Mouse (Mus musculus) heart, postnatal 0 days (tissue): ENCODE data around the gene Tnnt3. TPM values are rescaled to one million over a fixed set of nuclear protein-coding genes. Genes with fewer than 3 reads are reported as not detected.
A peak's percentile ranks its signal among the peaks of the same experiment; 100 is the strongest.

ENCODE experiments used
- ATAC-seq: fragments of 200-750 bp; cut with Nextera tagmentation; 2 replicates; pipeline ENCODE4 v1.8.0; 2017; ENCODE audit warnings: low read depth, moderate number of reproducible peaks, moderate library complexity; ENCODE audit not compliant: insufficient read depth
- DNase-seq: peaks from one replicate; pipeline ENCODE4 v3.0.0-alpha.2; 2016; ENCODE audit warnings: low spot score
- H3K27ac ChIP-seq: fragments of 300-500 bp; sonication (generic); 2 replicates; pipeline ENCODE4 v1.5.1; 2014; ENCODE audit warnings: low read depth, mild to moderate bottlenecking
- H3K27me3 ChIP-seq: fragments of 300-500 bp; sonication (generic); 2 replicates; pipeline ENCODE4 v1.6.1; 2014; ENCODE audit warnings: low read length, mixed read lengths; ENCODE audit not compliant: control insufficient read depth, insufficient read depth
- H3K36me3 ChIP-seq: fragments of 300-500 bp; sonication (generic); replicated peaks from 2 replicates; pipeline ENCODE4 v1.6.1; 2014; ENCODE audit warnings: low read length, mixed read lengths; ENCODE audit not compliant: control insufficient read depth, insufficient read depth
- H3K4me1 ChIP-seq: fragments of 300-500 bp; sonication (generic); 2 replicates; pipeline ENCODE4 v1.6.1; 2014; ENCODE audit warnings: antibody characterized with exemption; ENCODE audit not compliant: control insufficient read depth, insufficient read depth
- H3K4me2 ChIP-seq: fragments of 300-500 bp; sonication (generic); 2 replicates; pipeline ENCODE4 v1.6.1; 2014; ENCODE audit warnings: low read depth, mild to moderate bottlenecking, low read length, moderate library complexity
- H3K4me3 ChIP-seq: fragments of 300-500 bp; sonication (generic); 2 replicates; pipeline ENCODE4 v1.5.1; 2014; ENCODE audit warnings: low read depth, low read length
- H3K9ac ChIP-seq: fragments of 300-500 bp; sonication (generic); replicated peaks from 2 replicates; pipeline ENCODE4 v1.6.1; 2014; ENCODE audit warnings: low read depth, low read length, mixed read lengths
- H3K9me3 ChIP-seq: fragments of 300-500 bp; sonication (generic); replicated peaks from 2 replicates; pipeline ENCODE4 v1.6.1; 2016; ENCODE audit warnings: low read length; ENCODE audit not compliant: control insufficient read depth
- CTCF ChIP-seq: IDR thresholded peaks from 2 replicates; pipeline ENCODE4 v1.5.1; 2016; ENCODE audit warnings: antibody characterized with exemption, control low read depth, low read depth
- EP300 ChIP-seq: IDR thresholded peaks from 2 replicates; pipeline ENCODE4 v1.6.1; 2016; ENCODE audit warnings: antibody characterized with exemption, low read depth
- WGBS: fragments of 180-500 bp; shearing (Covaris S2); extraction: QIAGEN DNeasy Blood & Tissue Kit; methylation state at CpG from one replicate; pipeline ENCODE4 v1.1.7; 2014; 5-methylcytosine and 5-hydroxymethylcytosine counted together
- polyA plus RNA-seq: library from polyadenylated mRNA; unstranded; fragments of >200 nt; fragmentation: Nextera tagmentation; extraction: Ambion mirVana; gene quantifications from 2 replicates; pipeline ENCODE4 v1.2.1, GENCODE M21; 2015
- total RNA-seq: library from RNA; depleted of rRNA; stranded (reverse); fragments of >200 nt; gene quantifications from 2 replicates; pipeline ENCODE4 v1.2.3, GENCODE M21; 2014; ENCODE audit warnings: low replicate concordance

The Tnnt3 gene
- total and polyA plus RNA-seq, 2 experiments from 2014 or later, result 0.73 to 2.5 TPM

DNA sequence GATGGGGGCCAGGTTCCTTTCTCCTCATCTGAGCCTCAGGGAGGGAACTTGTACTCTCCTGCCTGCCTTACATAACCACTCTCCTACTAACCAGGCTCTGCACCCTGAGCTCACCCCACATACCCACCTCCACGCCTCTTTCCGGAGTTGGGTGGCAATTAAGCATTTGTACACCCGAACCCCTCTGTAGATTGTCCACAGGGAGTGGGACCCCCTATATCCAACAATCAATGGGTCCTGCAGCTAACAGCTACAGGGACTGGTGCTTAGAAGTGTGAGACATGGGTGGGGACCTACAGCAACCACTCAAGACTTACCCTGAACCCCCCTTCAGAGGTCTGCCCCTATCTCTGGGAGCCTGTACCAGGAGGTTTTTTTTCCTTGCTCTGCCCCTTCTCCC is 18.0 kb upstream of the Tnnt3 start:
- Histone ChIP-seq H3K4me1 (peaks cover 49% of the 10 kb centered on the region), H3K9me3 (no peaks in the 10 kb centered on the region), H3K9ac (0 out of 2 replicates have a peak overlapping the region, but pooled peaks have one; percentile 70), H3K27me3 (no peaks in the 10 kb centered on the region), H3K4me2 (peak overlapping the region; percentile 60; the same call in 1 of the 2 replicates), H3K36me3 (no peaks in the 10 kb centered on the region), H3K4me3 (no peak overlapping the region), H3K27ac (peak overlapping the region; percentile 96)
- TF ChIP-seq CTCF (no peak), EP300 (no peak)
- no peak for DNase-seq
- no peak for ATAC-seq
- WGBS, result 92% methylated on average over 3 of the region's 3 CpGs

DNA sequence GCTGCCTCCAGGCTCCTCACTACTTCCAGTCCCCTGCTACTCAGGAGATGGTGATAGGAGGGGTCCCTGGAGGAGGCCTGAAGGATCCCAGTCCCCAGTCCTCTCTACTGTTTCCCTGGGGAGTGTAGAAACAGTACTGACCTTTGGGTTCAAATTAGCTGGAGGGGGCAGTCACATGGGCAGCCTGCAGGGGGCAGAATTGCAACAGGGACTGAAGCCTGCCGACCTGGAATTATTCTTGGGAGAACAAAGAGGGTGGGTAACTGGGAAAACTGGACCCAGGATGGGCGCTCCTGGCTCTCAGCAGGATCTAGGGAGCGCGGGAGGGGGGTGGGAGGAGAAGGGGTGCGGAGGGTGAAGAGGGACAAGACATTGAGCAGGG is 17.5 kb upstream of the Tnnt3 start:
- 0 out of 2 replicates have a peak, but pooled peaks cover 3% of the 10 kb centered on the region for H3K36me3 ChIP-seq
- DNase-seq (peak; percentile 82), ATAC-seq (peak; percentile 28)
- peak overlapping the region; percentile 70 for H3K9ac ChIP-seq
- peak; percentile 73 for TF ChIP-seq CTCF
- no peak for TF ChIP-seq EP300
- WGBS, result 25% methylated on average over 5 of the region's 5 CpGs
- no peaks in the 10 kb centered on the region for H3K27me3 ChIP-seq
- H3K4me2 ChIP-seq, result peak overlapping the region; percentile 60
- peak overlapping the region; percentile 96 for H3K27ac ChIP-seq
- H3K9me3 ChIP-seq, result no peaks in the 10 kb centered on the region
- H3K4me3 ChIP-seq, result peak overlapping the region; percentile 5; the same call in 1 of the 2 replicates
- peaks cover 44% of the 10 kb centered on the region for H3K4me1 ChIP-seq

DNA sequence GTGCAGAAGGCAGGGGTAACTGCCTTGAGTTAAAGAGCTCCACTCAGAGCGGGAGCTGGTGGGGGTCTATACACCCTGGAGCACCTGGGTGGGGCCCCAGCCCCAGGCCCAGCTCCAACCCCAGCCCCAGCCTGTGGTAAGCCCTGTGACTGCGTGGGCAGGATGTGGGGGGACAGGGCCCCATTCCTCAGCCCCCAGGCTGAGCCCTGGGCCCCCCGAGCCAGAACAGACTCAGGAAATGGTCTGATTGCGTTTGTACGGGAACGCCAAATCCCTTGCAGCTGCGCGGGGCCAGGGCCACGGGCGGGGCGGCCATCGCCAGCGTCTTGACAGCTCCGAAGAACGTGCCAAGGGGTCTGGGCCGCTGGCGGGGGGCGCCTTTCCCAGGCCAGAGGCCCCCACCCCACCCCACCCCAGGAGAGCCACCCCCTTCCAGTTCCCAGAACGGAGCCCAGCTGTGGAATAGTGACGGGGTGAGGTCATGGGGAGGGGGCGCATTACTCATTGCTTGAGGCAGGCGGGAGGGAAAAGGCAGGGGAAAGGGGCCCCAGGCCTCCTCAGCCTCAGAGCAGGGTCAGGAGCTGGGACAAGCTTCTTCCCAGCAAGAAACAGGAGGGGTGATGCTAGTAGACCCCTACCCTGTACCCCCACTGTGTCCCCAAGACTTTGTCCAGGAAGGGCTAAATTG is 16.9 kb upstream of the Tnnt3 start:
- Histone ChIP-seq H3K4me1 (peaks cover 44% of the 10 kb centered on the region), H3K27ac (peak overlapping the region; percentile 96)
- no peak for TF ChIP-seq CTCF
- TF ChIP-seq EP300, result 0 out of 2 replicates have a peak, but pooled peaks have one; percentile 36

DNA sequence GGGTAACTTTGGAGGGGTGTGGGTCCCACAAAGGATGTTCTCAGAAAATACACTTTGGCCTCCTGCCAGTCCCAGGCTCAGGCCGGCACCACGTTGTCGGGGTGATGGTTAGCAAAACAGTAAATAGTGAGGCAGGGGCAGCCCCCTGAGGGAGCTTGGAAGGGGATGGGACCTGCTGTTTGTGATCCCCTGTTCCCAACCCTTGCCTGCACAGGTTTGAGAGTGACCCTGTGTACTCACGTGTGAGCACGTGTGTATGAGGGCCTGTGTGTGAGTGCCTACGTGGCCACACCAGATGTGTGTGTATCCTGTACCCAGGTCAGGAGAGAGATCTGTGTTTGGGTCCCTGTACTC is 16.4 kb upstream of the Tnnt3 start:
- 5% methylated on average over 6 of the region's 6 CpGs for WGBS
- Histone ChIP-seq H3K4me2 (peak overlapping the region; percentile 60; the same call in 1 of the 2 replicates), H3K4me1 (peaks cover 50% of the 10 kb centered on the region), H3K36me3 (peaks cover 10% of the 10 kb centered on the region; the same call in 1 of the 2 replicates), H3K27ac (peak overlapping the region; percentile 96), H3K9ac (peak overlapping the region; percentile 70; the same call in 1 of the 2 replicates), H3K4me3 (no peak overlapping the region), H3K9me3 (no peaks in the 10 kb centered on the region), H3K27me3 (no peaks in the 10 kb centered on the region)
- TF ChIP-seq CTCF, result no peak
- no peak for TF ChIP-seq EP300
- DNase-seq (peak; percentile 51), ATAC-seq (peak; percentile 22)

More for the DNA sequence above, 16.9 kb upstream of the Tnnt3 start:
- peak; percentile 62 for ATAC-seq
- H3K9ac ChIP-seq, result peak overlapping the region; percentile 70
- H3K4me3 ChIP-seq, result peak overlapping the region; percentile 5; the same call in 1 of the 2 replicates
- H3K9me3 ChIP-seq, result no peaks in the 10 kb centered on the region
- peak overlapping the region; percentile 60 for H3K4me2 ChIP-seq
- peaks cover 8% of the 10 kb centered on the region; the same call in 1 of the 2 replicates for H3K36me3 ChIP-seq
- peak; percentile 69 for DNase-seq
- H3K27me3 ChIP-seq, result no peaks in the 10 kb centered on the region
- 7% methylated on average over 22 of the region's 22 CpGs for WGBS

DNA sequence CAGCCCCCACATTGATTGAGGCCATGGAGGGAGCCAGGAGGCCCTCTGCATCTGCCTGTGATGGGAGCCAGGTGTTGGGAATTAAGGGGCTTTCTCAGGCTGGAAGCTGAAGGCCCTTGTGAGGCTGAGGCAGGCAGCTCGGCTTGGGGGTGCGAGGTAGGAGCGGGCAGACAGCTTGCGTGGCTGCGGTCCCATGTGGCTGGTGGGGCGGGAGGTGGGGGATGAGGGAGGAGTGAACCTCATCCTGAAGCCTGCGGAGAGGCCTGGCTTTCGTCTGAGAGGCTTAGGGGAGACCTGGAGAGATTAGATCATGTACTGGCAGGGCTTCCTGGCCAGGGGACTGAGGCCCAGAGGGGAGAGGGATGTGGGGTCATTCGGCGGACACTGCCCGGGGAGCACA is 15.5 kb upstream of the Tnnt3 start:
- ATAC-seq, result peak; percentile 14; the same call in 1 of the 2 replicates
- TF ChIP-seq EP300 (peak; percentile 44; the same call in 1 of the 2 replicates), CTCF (0 out of 2 replicates have a peak, but pooled peaks have one; percentile 16)
- H3K4me3 ChIP-seq, result no peak overlapping the region
- peak overlapping the region; percentile 96 for H3K27ac ChIP-seq
- H3K9ac ChIP-seq, result peak overlapping the region; percentile 26; the same call in 1 of the 2 replicates
- H3K27me3 ChIP-seq, result no peaks in the 10 kb centered on the region
- H3K4me2 ChIP-seq, result no peak overlapping the region
- 21% methylated on average over 11 of the region's 11 CpGs for WGBS
- H3K4me1 ChIP-seq, result peaks cover 56% of the 10 kb centered on the region
- peaks cover 10% of the 10 kb centered on the region; the same call in 1 of the 2 replicates for H3K36me3 ChIP-seq
- DNase-seq, result peak; percentile 55
- H3K9me3 ChIP-seq, result no peaks in the 10 kb centered on the region
